Mouse (Mus musculus): Measurements from ENCODE around the gene Tmem213. TPM values are rescaled to one million over a fixed set of nuclear protein-coding genes. Genes with fewer than 3 reads are reported as not detected.

Tmem213 gene
- polyA plus RNA-seq, 1 experiment from 2014 or later, result not detected

GRCm38 (mm10) chr6:38087242-38088026 lies 21.6 kb upstream of the Tmem213 start:
- H3K4me3 ChIP-seq, result no peak overlapping the region
- H3K4me1 ChIP-seq, result no peaks in the 10 kb centered on the region
- H3K36me3 ChIP-seq (ENCODE audit: poor library complexity, severe bottlenecking), result no peaks in the 10 kb centered on the region
- ATAC-seq, result no peak
- 84% methylated on average over 9 of the region's 9 CpGs for WGBS
- H3K27ac ChIP-seq, result no peak overlapping the region
- no peak overlapping the region for H3K4me2 ChIP-seq
- H3K27me3 ChIP-seq, result no peaks in the 10 kb centered on the region
- no peaks in the 10 kb centered on the region for H3K9me3 ChIP-seq (replicated peaks)
- no peak overlapping the region for H3K9ac ChIP-seq

GRCm38 (mm10) chr6:38092539-38092938 lies 16.5 kb upstream of the Tmem213 start:
- no peak for ATAC-seq
- Histone ChIP-seq H3K4me3 (no peak overlapping the region), H3K9ac (no peak overlapping the region), H3K4me2 (no peak overlapping the region), H3K27me3 (no peaks in the 10 kb centered on the region), H3K4me1 (no peaks in the 10 kb centered on the region), H3K36me3 (ENCODE audit: poor library complexity, severe bottlenecking) (no peaks in the 10 kb centered on the region), H3K27ac (no peak overlapping the region), H3K9me3 (replicated peaks) (no peaks in the 10 kb centered on the region)
- 96% methylated on average over 8 of the region's 8 CpGs for WGBS

DNA sequence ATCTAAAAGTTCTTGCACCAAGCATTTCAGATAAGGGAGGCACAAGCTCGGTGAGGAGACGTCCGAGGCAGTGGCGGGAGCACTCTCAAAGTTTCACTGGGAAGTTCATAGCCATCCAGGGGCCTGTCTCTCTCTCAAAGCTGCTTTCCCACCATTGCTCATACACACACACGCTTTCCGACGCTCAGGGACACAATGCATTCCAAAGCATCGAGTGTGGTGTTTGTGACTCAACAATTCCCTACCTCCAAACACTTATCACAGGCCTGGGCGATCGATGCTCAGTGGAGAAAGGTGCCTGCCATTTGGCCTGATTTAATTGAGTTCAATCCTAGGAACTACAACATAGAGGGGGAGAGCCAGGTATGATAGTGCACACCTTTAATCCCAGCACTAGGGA lies 14.4 kb upstream of the Tmem213 start:
- Histone ChIP-seq H3K27ac (no peak overlapping the region), H3K9me3 (replicated peaks) (peaks cover 4% of the 10 kb centered on the region; the same call in 1 of the 2 replicates), H3K4me1 (no peaks in the 10 kb centered on the region), H3K4me3 (no peak overlapping the region), H3K36me3 (ENCODE audit: poor library complexity, severe bottlenecking) (no peaks in the 10 kb centered on the region), H3K27me3 (no peaks in the 10 kb centered on the region), H3K4me2 (no peak overlapping the region), H3K9ac (no peak overlapping the region)
- WGBS, result 90% methylated on average over 10 of the region's 10 CpGs
- ATAC-seq, result no peak

GRCm38 (mm10) chr6:38096961-38097370 lies 12.1 kb upstream of the Tmem213 start:
- Histone ChIP-seq H3K4me3 (no peak overlapping the region), H3K27me3 (no peaks in the 10 kb centered on the region), H3K36me3 (ENCODE audit: poor library complexity, severe bottlenecking) (no peaks in the 10 kb centered on the region), H3K4me2 (no peak overlapping the region), H3K9me3 (replicated peaks) (peaks cover 4% of the 10 kb centered on the region; the same call in 1 of the 2 replicates), H3K27ac (no peak overlapping the region), H3K4me1 (no peaks in the 10 kb centered on the region), H3K9ac (no peak overlapping the region)
- WGBS, result 72% methylated on average over 5 of the region's 5 CpGs
- ATAC-seq, result no peak

DNA sequence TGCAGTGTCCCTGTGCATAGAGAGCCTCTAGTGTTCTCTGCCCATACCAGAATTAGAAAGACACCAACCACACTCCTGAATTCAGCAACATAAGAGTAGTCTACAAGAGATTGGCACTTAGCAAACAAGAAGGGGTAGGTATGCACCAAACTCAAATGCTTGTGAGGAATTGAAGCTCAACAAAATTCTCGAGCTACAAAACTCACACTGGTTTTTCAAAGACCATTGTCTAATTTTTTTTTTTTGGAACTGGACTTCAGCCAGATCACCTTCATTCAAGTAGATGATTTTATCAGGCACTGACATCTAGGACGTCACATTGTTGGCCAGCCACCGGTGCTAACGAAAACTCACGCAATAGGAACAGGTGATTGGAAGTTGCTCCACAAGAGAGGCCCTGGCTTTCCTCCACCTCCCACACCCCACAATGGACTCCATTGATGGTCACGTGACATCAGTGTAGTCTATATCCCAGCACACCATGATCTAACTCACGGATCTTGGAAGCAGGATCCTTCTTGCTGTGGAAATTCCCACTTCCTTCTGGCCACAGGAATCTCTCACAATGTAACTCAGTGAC lies 6.7 kb upstream of the Tmem213 start:
- Histone ChIP-seq H3K27me3 (no peaks in the 10 kb centered on the region), H3K9ac (no peak overlapping the region), H3K9me3 (replicated peaks) (peaks cover 4% of the 10 kb centered on the region; the same call in 1 of the 2 replicates), H3K4me2 (no peak overlapping the region), H3K4me3 (no peak overlapping the region), H3K4me1 (no peaks in the 10 kb centered on the region), H3K36me3 (ENCODE audit: poor library complexity, severe bottlenecking) (no peaks in the 10 kb centered on the region), H3K27ac (no peak overlapping the region)
- WGBS, result 87% methylated on average over 7 of the region's 7 CpGs
- no peak for ATAC-seq

DNA sequence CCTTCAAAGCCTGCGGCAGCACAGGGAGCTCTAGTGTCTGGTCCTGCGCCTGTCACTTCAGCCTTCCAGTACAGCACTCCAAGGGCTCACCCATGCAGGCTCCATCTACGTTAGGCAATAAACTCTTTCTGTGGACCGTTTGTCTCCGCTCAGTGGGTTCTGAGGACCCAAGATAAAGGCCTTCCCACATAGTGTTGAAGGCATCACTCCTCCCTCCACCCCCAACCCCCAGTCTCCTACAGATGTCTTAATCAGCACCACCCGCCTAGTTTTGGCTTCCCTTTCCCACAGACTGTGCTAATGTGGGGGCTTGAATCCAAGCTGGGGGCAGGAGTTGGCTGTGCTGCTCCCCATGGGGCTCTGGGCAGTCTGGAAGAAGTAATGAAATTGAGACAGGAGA lies 5.3 kb upstream of the Tmem213 start:
- H3K4me3 ChIP-seq, result no peak overlapping the region
- H3K4me1 ChIP-seq, result no peaks in the 10 kb centered on the region
- no peaks in the 10 kb centered on the region for H3K36me3 ChIP-seq (ENCODE audit: poor library complexity, severe bottlenecking)
- no peak for ATAC-seq
- H3K4me2 ChIP-seq, result no peak overlapping the region
- no peak overlapping the region for H3K27ac ChIP-seq
- WGBS, result 62% methylated on average over 6 of the region's 6 CpGs
- H3K9me3 ChIP-seq (replicated peaks), result no peaks in the 10 kb centered on the region; the same call in 1 of the 2 replicates
- H3K27me3 ChIP-seq, result no peaks in the 10 kb centered on the region
- no peak overlapping the region for H3K9ac ChIP-seq

DNA sequence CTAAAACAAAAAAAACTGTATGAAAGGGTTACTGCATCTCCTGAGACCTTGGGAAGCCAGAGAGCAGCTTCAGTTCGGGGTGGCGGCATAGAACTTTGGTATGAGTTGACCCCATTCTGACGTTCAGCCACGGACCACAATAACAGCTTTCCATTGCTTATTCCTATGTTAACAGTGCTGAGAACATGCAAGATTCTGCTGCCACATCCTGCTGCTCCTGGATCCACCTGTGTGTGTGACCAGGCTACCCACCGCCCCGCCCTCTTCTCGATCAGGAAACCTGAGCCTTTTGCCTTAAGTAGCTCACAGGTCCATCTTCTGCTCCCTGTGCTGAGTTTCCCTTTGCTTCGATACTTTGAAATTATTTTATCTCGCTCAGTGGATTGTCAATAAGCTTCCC lies 3.1 kb upstream of the Tmem213 start:
- no peak for ATAC-seq
- 86% methylated on average over 9 of the region's 9 CpGs for WGBS
- Histone ChIP-seq H3K4me2 (no peak overlapping the region), H3K9me3 (replicated peaks) (no peaks in the 10 kb centered on the region), H3K4me1 (0 out of 2 replicates have a peak, but pooled peaks cover 3% of the 10 kb centered on the region), H3K36me3 (ENCODE audit: poor library complexity, severe bottlenecking) (no peaks in the 10 kb centered on the region), H3K4me3 (no peak overlapping the region), H3K9ac (no peak overlapping the region), H3K27me3 (no peaks in the 10 kb centered on the region), H3K27ac (no peak overlapping the region)

GRCm38 (mm10) chr6:38108449-38108848 lies 606 bp upstream of the Tmem213 start:
- Histone ChIP-seq H3K27me3 (no peaks in the 10 kb centered on the region), H3K36me3 (ENCODE audit: poor library complexity, severe bottlenecking) (no peaks in the 10 kb centered on the region), H3K9ac (no peak overlapping the region), H3K4me1 (0 out of 2 replicates have a peak, but pooled peaks cover 3% of the 10 kb centered on the region), H3K27ac (no peak overlapping the region), H3K4me2 (no peak overlapping the region), H3K9me3 (replicated peaks) (no peaks in the 10 kb centered on the region), H3K4me3 (no peak overlapping the region)
- WGBS, result 90% methylated on average over 5 of the region's 5 CpGs
- ATAC-seq, result no peak

- ATAC-seq, result no peak
- no peaks in the 10 kb centered on the region for H3K9me3 ChIP-seq (replicated peaks)
- no peak overlapping the region for H3K27ac ChIP-seq
- H3K36me3 ChIP-seq (ENCODE audit: poor library complexity, severe bottlenecking), result no peaks in the 10 kb centered on the region
- H3K9ac ChIP-seq, result no peak overlapping the region
- 0 out of 2 replicates have a peak, but pooled peaks cover 3% of the 10 kb centered on the region for H3K4me1 ChIP-seq
- no peak overlapping the region for H3K4me2 ChIP-seq
- 18% methylated on average over 9 of the region's 9 CpGs for WGBS
- no peak overlapping the region for H3K4me3 ChIP-seq
- H3K27me3 ChIP-seq, result no peaks in the 10 kb centered on the region
These were observed 816 bp downstream of the Tmem213 start for GRCm38 (mm10) chr6:38109871-38110270.

GRCm38 (mm10) chr6:38110859-38111258 lies 1.8 kb downstream of the Tmem213 start:
- 75% methylated on average over 9 of the region's 9 CpGs for WGBS
- no peak overlapping the region for H3K9ac ChIP-seq
- ATAC-seq, result no peak

DNA sequence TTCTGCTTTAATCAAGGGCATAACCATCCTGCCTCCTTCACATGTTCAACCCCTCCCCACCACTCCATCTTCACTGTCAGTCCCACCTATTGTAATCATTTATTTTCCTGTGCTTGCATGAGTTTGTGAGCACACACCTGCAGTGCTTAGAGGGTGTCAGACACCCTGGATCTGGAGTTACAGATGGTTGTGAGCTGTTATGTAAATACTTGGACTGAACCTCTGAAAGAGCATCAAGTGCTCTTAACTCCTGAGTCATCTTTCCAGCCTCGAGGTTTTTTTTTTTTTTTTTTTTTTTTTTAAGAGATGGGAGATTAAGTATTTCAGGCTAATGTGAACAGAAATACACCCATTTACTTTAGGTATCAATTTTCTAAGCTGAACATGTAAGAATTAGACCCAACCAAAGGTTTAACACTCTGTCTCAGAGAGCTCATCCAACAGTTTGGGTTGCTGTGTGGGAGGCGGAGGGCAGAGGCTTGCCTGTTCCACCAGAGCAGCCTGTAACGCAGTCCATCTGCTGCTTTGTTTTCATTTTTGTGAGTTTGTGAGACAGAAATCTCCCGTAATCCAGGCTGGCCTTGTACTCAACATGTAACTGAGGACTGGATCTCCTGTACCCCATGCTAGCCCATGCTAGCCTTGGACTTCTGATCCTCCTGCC lies 7.2 kb downstream of the Tmem213 start:
- WGBS, result 78% methylated on average over 4 of the region's 4 CpGs
- no peaks in the 10 kb centered on the region for H3K27me3 ChIP-seq
- H3K4me2 ChIP-seq, result no peak overlapping the region
- H3K4me1 ChIP-seq, result no peaks in the 10 kb centered on the region
- H3K4me3 ChIP-seq, result no peak overlapping the region
- no peaks in the 10 kb centered on the region for H3K36me3 ChIP-seq (ENCODE audit: poor library complexity, severe bottlenecking)
- H3K9me3 ChIP-seq (replicated peaks), result no peaks in the 10 kb centered on the region
- peak; percentile 31; the same call in 1 of the 2 replicates for ATAC-seq
- no peak overlapping the region for H3K9ac ChIP-seq
- no peak overlapping the region for H3K27ac ChIP-seq

More at GRCm38 (mm10) chr6:38110859-38111258, 1.8 kb downstream of the Tmem213 start:
- no peaks in the 10 kb centered on the region for H3K9me3 ChIP-seq (replicated peaks)
- H3K27me3 ChIP-seq, result no peaks in the 10 kb centered on the region
- no peaks in the 10 kb centered on the region for H3K36me3 ChIP-seq (ENCODE audit: poor library complexity, severe bottlenecking)
- no peak overlapping the region for H3K4me2 ChIP-seq
- H3K4me3 ChIP-seq, result no peak overlapping the region
- no peak overlapping the region for H3K27ac ChIP-seq
- H3K4me1 ChIP-seq, result 0 out of 2 replicates have a peak, but pooled peaks cover 3% of the 10 kb centered on the region

- no peaks in the 10 kb centered on the region for H3K36me3 ChIP-seq (ENCODE audit: poor library complexity, severe bottlenecking)
- no peak for ATAC-seq
- H3K9ac ChIP-seq, result no peak overlapping the region
- no peak overlapping the region for H3K27ac ChIP-seq
- H3K9me3 ChIP-seq (replicated peaks), result no peaks in the 10 kb centered on the region
- H3K4me1 ChIP-seq, result no peaks in the 10 kb centered on the region
- no peak overlapping the region for H3K4me2 ChIP-seq
- WGBS, result 90% methylated on average over 6 of the region's 6 CpGs
- H3K27me3 ChIP-seq, result no peaks in the 10 kb centered on the region
- no peak overlapping the region for H3K4me3 ChIP-seq
These were observed 9.3 kb downstream of the Tmem213 start for GRCm38 (mm10) chr6:38118341-38118740.

Measured in forebrain, embryonic 13.5 days (tissue).